Mouse (Mus musculus): ENCODE results near the gene Tmod3.

DNA sequence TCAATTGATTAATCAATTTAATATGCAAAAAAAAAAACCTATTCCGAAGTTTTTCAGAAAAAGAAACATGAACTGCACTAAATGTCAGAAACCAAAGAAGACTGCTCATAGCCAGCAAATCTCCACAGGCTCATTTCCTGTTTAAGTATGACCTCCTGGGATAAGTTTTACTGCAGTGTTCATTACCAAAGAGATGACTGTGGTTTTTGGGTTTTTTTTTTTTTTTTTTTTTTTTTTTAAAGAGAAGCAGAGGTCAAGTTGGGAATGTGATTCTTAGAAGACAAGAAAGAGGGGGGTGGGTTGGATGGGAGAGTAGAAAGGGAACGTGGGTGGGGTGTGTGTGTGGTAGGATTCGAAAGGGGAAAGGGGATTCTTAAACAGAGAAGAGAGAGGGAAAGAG is 1.1 kb downstream of the Tmod3 start:
- TF ChIP-seq POLR2A (IDR thresholded peaks at IDR 0.05; ENCODE audit: borderline replicate concordance, control insufficient read depth, low read depth, low read length) (no peak), CTCF (IDR thresholded peaks at IDR 0.05; ENCODE audit: control insufficient read depth, insufficient read depth, low read length) (no peak)
